Mouse (Mus musculus): ENCODE measurements around the gene Srsf2.

Gene Srsf2

DNA sequence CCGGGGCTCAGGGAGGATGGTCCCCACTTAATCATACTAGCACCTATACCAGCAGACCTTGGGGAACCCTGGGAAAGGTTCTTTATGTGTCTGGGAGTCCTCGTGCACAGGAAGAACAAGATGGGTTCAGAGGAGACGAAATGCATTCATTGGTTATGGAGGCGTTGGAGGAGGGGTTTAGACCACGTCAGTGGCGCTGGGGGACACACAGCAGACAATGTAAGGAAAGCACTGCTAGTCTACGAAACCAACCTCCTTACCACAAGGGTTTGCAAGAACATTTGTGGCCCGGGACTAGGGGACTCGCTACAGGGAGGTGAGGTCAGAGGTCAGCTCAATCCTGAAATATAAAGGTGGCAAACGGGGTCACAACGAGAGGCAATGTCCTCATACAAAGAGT lies 42.4 kb downstream of the Srsf2 start:
- DNase-seq (ENCODE audit: extremely low read depth, low read depth) = no peak

- no peak for DNase-seq (ENCODE audit: extremely low read depth, low read depth)
Observed at GRCm38 (mm10) chr11:116809520-116809919, 43.4 kb downstream of the Srsf2 start.

DNA sequence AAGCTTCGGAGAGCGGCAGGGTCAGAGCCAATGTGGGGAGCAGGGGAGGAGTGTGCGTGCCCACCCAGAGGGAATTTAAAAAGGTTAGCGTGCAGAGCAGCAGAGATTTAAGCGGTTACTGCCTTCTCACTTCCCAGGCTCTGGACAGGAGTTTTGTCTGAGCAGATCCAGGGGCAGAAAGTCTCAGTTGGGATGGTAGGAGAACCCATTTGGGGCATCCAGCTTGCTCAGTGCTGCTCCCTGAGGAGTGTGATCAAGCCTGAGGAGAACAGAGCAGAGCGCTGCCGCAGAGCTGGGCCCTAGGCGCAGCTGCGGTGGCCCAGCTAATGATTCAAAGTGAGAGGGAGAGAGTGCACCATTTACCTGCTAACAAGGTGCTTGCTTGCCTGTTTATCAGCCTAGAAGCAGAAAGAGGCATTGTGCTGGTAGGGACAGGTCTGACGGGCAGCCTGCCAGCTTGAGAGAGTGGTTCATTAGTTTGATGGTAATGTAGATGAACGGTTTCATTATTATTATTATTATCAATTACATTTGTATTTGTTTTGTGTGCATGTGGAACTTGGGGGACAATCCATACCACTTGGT lies 44.0 kb downstream of the Srsf2 start:
- no peak for DNase-seq (ENCODE audit: extremely low read depth, low read depth)

DNA sequence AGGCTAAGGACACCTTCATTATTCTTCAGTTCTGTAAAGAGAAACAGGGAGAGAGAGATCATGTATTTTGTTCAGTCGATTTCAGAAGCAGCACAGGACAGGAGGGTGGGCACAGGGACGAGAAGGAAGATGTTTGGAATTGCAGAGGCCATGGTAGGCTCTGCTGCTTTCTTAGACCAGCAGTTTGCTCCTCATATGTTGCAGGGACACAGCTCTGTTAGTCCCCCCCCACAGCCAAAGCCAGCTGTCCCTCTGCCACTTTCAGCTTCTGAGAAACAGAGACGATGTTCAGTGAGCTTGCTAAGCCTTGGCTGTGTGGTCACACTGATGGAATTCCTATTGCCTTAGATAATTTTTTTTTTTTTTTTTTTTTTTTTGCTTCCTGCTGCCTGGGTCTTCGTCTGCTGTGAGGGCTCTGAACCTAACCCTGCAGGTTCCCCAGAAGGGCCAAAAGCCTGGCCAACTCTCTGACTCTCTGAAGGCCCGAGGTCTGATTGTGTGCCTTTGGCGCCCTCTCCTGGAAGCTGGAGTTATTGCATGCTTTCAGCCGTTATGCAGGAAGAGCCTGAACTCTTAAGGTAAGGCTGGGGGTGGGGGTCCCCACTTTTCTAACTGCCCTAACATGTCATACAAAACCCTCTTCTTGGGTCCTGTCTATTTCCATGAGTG lies 44.8 kb downstream of the Srsf2 start:
- DNase-seq (ENCODE audit: extremely low read depth, low read depth) = peak; percentile 26

GRCm38 (mm10) chr11:116807526-116807925 lies 45.4 kb downstream of the Srsf2 start:
- DNase-seq (ENCODE audit: extremely low read depth, low read depth) = no peak

DNA sequence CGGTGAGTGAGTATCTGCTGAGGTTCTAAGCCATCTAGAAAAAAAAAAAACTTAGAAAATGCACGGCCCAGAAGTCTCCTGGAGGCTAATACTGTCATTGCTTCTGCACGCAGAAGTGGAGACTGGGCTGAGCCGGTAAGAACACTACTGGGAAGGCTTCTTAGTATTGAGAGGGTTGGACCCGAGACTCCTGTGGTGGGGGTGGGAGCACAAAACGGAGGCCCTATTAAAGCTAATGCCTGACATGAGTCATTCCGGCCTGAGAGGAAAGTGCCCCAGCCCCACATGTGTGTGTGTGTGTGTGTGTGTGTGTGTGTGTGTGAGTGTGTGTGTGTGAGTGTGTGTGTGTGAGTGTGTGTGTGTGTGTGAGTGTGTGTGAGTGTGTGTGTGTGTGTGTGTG lies 45.8 kb downstream of the Srsf2 start:
- no peak for DNase-seq (ENCODE audit: extremely low read depth, low read depth)

DNA sequence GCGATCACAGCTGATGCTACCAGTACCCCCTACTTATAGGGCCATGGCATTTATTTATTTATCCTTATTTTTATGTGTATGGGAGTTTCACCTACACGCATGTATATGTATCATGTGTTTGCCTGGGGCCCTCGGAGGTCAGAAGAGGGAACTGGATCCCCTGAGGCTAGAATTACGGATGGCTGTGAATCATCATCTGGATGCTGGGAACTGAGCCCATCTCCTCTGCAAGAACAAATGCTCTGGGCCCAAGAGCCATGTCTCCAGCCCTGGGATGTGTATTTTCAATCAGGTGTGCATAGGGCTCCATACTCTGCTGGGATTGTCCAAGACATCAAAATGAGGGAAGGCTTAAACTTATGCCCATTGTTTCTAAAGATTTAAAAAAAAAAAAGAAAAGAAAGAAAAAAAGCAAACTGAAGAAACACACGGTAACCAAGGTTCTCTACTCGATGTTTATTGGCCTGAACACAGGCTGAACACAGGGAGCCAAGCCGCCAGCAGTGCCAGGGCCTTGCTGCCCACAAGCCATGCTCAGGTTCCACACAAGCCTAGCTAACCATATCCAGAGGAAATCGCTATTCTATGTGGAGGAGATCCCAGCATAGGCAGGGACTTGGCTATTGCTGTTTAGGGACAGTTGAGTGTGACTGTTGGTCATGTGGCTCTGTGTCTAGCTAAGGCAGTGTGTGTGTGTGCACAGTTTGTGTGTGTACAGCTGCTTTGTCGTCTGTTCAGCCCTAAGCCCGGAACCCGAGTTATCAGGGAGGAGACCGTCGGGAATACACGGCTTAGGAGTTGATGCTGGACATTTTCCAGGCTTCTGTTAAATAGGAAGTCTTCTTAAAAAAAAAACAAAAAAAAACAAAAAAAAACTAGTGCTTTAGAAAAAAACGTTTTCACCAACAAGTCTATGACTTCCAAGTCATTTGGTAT lies 46.5 kb downstream of the Srsf2 start:
- DNase-seq (ENCODE audit: extremely low read depth, low read depth) = no peak

GRCm38 (mm10) chr11:116802709-116803108 lies 50.2 kb downstream of the Srsf2 start:
- no peak for DNase-seq (ENCODE audit: extremely low read depth, low read depth)

GRCm38 (mm10) chr11:116801106-116801505 lies 51.8 kb downstream of the Srsf2 start:
- no peak for DNase-seq (ENCODE audit: extremely low read depth, low read depth)
